Mouse (Mus musculus) bone marrow, adult 2 months (tissue): Measurements from ENCODE around the gene Ndrg4.

Experiments used
- CTCF ChIP-seq: fragments of 200-500 bp; IDR thresholded peaks from 2 replicates; pipeline ENCODE4 v1.5.1; 2011; ENCODE audit warnings: low read length, control low read depth; ENCODE audit not compliant: control insufficient read depth, insufficient read depth
- POLR2A ChIP-seq: fragments of 200-500 bp; IDR thresholded peaks from 2 replicates; pipeline ENCODE4 v1.6.1; 2011; ENCODE audit warnings: low read depth, mild to moderate bottlenecking, control low read depth, low read length, borderline replicate concordance; ENCODE audit not compliant: control insufficient read depth

DNA sequence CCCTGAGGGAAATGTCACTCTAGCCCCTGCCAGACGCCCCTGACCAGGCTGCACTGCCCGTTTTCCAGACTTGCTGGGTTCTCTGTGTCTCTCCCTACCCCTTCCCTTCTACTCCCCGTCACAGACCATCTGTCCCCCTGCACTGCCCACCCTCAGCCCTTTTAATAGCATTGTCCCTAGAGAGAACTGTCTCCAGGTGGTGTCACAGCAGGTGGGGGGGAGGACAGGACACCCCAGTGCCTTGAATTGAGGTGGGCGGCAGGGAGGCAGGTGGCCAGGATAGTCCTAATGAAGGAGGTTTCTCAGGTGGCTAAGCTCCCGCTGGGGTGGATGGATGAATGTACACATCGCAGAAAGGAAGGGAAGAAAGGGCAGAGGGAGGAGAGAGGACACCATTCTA, 17.9 kb downstream of the Ndrg4 start:
- TF ChIP-seq CTCF = no peak
- no peak for TF ChIP-seq POLR2A
